Mouse (Mus musculus) thymus, adult 2 months (tissue): ENCODE measurements around the gene Rnps1. TPM values are rescaled to one million over a fixed set of nuclear protein-coding genes. Genes with fewer than 3 reads are reported as not detected.

ENCODE experiments used
- DNase-seq: peaks from one replicate; pipeline ENCODE4 v3.0.0; 2021
- H3K27ac ChIP-seq: fragments of 200-500 bp; 2 replicates; pipeline ENCODE4 v1.5.1; 2012; ENCODE audit warnings: low read length, control low read depth; ENCODE audit not compliant: control insufficient read depth, insufficient read depth
- H3K27me3 ChIP-seq: fragments of 200-500 bp; 2 replicates; pipeline ENCODE4 v1.6.1; 2012; ENCODE audit warnings: mild to moderate bottlenecking, low read length, moderate library complexity, mixed read lengths; ENCODE audit not compliant: control insufficient read depth, insufficient read depth
- H3K36me3 ChIP-seq: fragments of 200-500 bp; 2 replicates; pipeline ENCODE4 v1.6.1; 2012; ENCODE audit warnings: mild to moderate bottlenecking, low read length, moderate library complexity; ENCODE audit not compliant: control insufficient read depth, insufficient read depth
- H3K4me1 ChIP-seq: fragments of 200-500 bp; replicated peaks from 2 replicates; pipeline ENCODE4 v1.6.1; 2012; ENCODE audit warnings: low read length; ENCODE audit not compliant: control insufficient read depth, insufficient read depth
- H3K4me3 ChIP-seq: fragments of 200-500 bp; 2 replicates; pipeline ENCODE4 v1.5.1; 2012; ENCODE audit warnings: mild to moderate bottlenecking, low read length, control low read depth, moderate library complexity; ENCODE audit not compliant: control insufficient read depth, insufficient read depth
- CTCF ChIP-seq: fragments of 200-500 bp; IDR thresholded peaks from 2 replicates; pipeline ENCODE4 v1.5.1; 2012; ENCODE audit warnings: mild to moderate bottlenecking, control low read depth, low read length, moderate library complexity, borderline replicate concordance; ENCODE audit not compliant: control insufficient read depth, poor library complexity, insufficient read depth; ENCODE audit errors: extremely low read depth
- POLR2A ChIP-seq: fragments of 200-500 bp; IDR thresholded peaks from 2 replicates; pipeline ENCODE4 v1.6.1; 2012; ENCODE audit warnings: mild to moderate bottlenecking, low read length, control low read depth, moderate library complexity; ENCODE audit not compliant: control insufficient read depth, poor library complexity, insufficient read depth; ENCODE audit errors: extremely low read depth
- WGBS: fragments of 180-500 bp; shearing (Covaris S2); methylation state at CpG from one replicate; pipeline ENCODE4 v1.1.7; 2018; 5-methylcytosine and 5-hydroxymethylcytosine counted together
- polyA plus RNA-seq: library from polyadenylated mRNA; depleted of rRNA; stranded (reverse); fragments of >200 nt; gene quantifications from 2 replicates; pipeline ENCODE4 v1.2.3, GENCODE M21; 2012

Gene Rnps1
- polyA plus RNA-seq, 1 experiment = 241 TPM

GRCm38 (mm10) chr17:24388711-24389110, 25.7 kb upstream of the Rnps1 start:
- Histone ChIP-seq H3K4me1 (no peaks in the 10 kb centered on the region), H3K27ac (no peak overlapping the region), H3K36me3 (0 out of 2 replicates have a peak, but pooled peaks cover under 1% of the 10 kb centered on the region), H3K4me3 (no peak overlapping the region), H3K27me3 (no peaks in the 10 kb centered on the region)
- 100% methylated on average over 5 of the region's 5 CpGs for WGBS
- DNase-seq = no peak
- no peak for TF ChIP-seq CTCF
- TF ChIP-seq POLR2A = no peak

GRCm38 (mm10) chr17:24389865-24390264, 24.5 kb upstream of the Rnps1 start:
- H3K4me1 ChIP-seq = no peaks in the 10 kb centered on the region
- DNase-seq = peak; percentile 37
- H3K4me3 ChIP-seq = no peak overlapping the region
- TF ChIP-seq CTCF (no peak), POLR2A (no peak)
- no peaks in the 10 kb centered on the region for H3K36me3 ChIP-seq
- no peak overlapping the region for H3K27ac ChIP-seq
- no peaks in the 10 kb centered on the region for H3K27me3 ChIP-seq
- 19% methylated on average over 2 of the region's 2 CpGs for WGBS

DNA sequence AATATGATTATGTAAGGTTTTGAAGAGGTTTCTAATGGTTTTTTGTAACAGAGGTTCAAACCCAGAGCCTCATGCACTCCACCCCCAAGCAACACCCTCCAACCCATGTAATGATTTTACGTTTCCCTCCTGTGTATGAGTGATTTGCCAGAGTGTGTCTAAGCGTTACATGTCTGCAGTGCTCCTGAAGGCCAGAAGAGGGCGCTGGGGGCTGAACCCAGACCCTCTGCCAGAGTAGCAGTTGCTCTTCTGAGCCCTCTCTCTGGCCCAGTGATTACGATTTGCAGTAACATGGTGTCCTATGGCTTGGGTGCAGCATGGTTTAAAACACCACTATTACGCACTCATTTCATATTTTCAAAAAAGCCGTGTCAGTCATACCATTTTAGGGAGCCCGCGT, 23.2 kb upstream of the Rnps1 start:
- Histone ChIP-seq H3K4me3 (no peak overlapping the region), H3K36me3 (no peaks in the 10 kb centered on the region), H3K27me3 (no peaks in the 10 kb centered on the region), H3K27ac (no peak overlapping the region), H3K4me1 (no peaks in the 10 kb centered on the region)
- peak; percentile 15 for DNase-seq
- TF ChIP-seq POLR2A (no peak), CTCF (peak; percentile 42; the same call in 1 of the 2 replicates)
- 85% methylated on average over 8 of the region's 8 CpGs for WGBS

GRCm38 (mm10) chr17:24393527-24393926, 20.8 kb upstream of the Rnps1 start:
- H3K36me3 ChIP-seq = no peaks in the 10 kb centered on the region
- H3K4me1 ChIP-seq = no peaks in the 10 kb centered on the region
- no peak overlapping the region for H3K27ac ChIP-seq
- WGBS = 65% methylated on average over 4 of the region's 4 CpGs
- no peak for TF ChIP-seq CTCF
- TF ChIP-seq POLR2A = no peak
- H3K4me3 ChIP-seq = no peak overlapping the region
- H3K27me3 ChIP-seq = no peaks in the 10 kb centered on the region
- no peak for DNase-seq

GRCm38 (mm10) chr17:24394456-24394855, 19.9 kb upstream of the Rnps1 start:
- 93% methylated on average over 7 of the region's 7 CpGs for WGBS
- Histone ChIP-seq H3K27ac (no peak overlapping the region), H3K4me3 (no peak overlapping the region), H3K4me1 (no peaks in the 10 kb centered on the region), H3K27me3 (no peaks in the 10 kb centered on the region), H3K36me3 (no peaks in the 10 kb centered on the region)
- no peak for DNase-seq
- TF ChIP-seq CTCF (no peak), POLR2A (no peak)

GRCm38 (mm10) chr17:24402371-24402770, 12.0 kb upstream of the Rnps1 start:
- Histone ChIP-seq H3K4me3 (no peak overlapping the region), H3K36me3 (no peaks in the 10 kb centered on the region; the same call in 1 of the 2 replicates), H3K27me3 (no peaks in the 10 kb centered on the region), H3K27ac (no peak overlapping the region), H3K4me1 (no peaks in the 10 kb centered on the region)
- DNase-seq = no peak
- 96% methylated on average over 3 of the region's 3 CpGs for WGBS
- TF ChIP-seq CTCF = no peak
- no peak for TF ChIP-seq POLR2A

- Histone ChIP-seq H3K4me1 (no peaks in the 10 kb centered on the region), H3K4me3 (no peak overlapping the region), H3K27me3 (no peaks in the 10 kb centered on the region), H3K27ac (no peak overlapping the region), H3K36me3 (peaks cover 21% of the 10 kb centered on the region)
- DNase-seq = no peak
- TF ChIP-seq CTCF = no peak
- no peak for TF ChIP-seq POLR2A
- 96% methylated on average over 12 of the region's 12 CpGs for WGBS
Observed at GRCm38 (mm10) chr17:24407116-24407803, 7.1 kb upstream of the Rnps1 start.
